Mouse (Mus musculus) heart, embryonic 15.5 days (tissue): Measurements from ENCODE around the gene Gm29609. TPM values are rescaled to one million over a fixed set of nuclear protein-coding genes. Genes with fewer than 3 reads are reported as not detected.
"Not testable (repeated sequence)": the region's sequence is repeated elsewhere in the genome, so short reads cannot be mapped to it uniquely, and the experiment has no call there.

Experiments
- ATAC-seq: fragments of 200-750 bp; cut with Nextera tagmentation; replicated peaks from 2 replicates; pipeline ENCODE4 v1.8.0; 2017; ENCODE audit warnings: low read depth, moderate TSS enrichment; ENCODE audit not compliant: insufficient number of reproducible peaks, insufficient read depth, low FRiP score
- H3K27ac ChIP-seq: fragments of 300-500 bp; sonication (generic); 2 replicates; pipeline ENCODE4 v1.5.1; 2015; ENCODE audit warnings: mild to moderate bottlenecking, inconsistent platforms
- H3K27me3 ChIP-seq: fragments of 300-500 bp; sonication (generic); 2 replicates; pipeline ENCODE4 v1.6.1; 2015; ENCODE audit warnings: inconsistent platforms
- H3K36me3 ChIP-seq: fragments of 300-500 bp; sonication (generic); 2 replicates; pipeline ENCODE4 v1.6.1; 2015; ENCODE audit warnings: mild to moderate bottlenecking, inconsistent platforms
- H3K4me1 ChIP-seq: fragments of 300-500 bp; sonication (generic); replicated peaks from 2 replicates; pipeline ENCODE4 v1.6.1; 2015; ENCODE audit warnings: inconsistent platforms
- H3K4me2 ChIP-seq: fragments of 300-500 bp; sonication (generic); 2 replicates; pipeline ENCODE4 v1.6.1; 2015; ENCODE audit warnings: inconsistent platforms, mild to moderate bottlenecking, moderate library complexity
- H3K4me3 ChIP-seq: fragments of 300-500 bp; sonication (generic); 2 replicates; pipeline ENCODE4 v1.5.1; 2015; ENCODE audit warnings: mild to moderate bottlenecking, inconsistent platforms
- H3K9ac ChIP-seq: fragments of 300-500 bp; sonication (generic); 2 replicates; pipeline ENCODE4 v1.6.1; 2015; ENCODE audit warnings: mild to moderate bottlenecking, inconsistent platforms
- H3K9me3 ChIP-seq: fragments of 300-500 bp; sonication (generic); replicated peaks from 2 replicates; pipeline ENCODE4 v1.6.1; 2016; ENCODE audit warnings: inconsistent platforms
- WGBS: fragments of 180-500 bp; shearing (Covaris S2); methylation state at CpG from one replicate; pipeline ENCODE4 v1.1.7; 2015; ENCODE audit warnings: mixed read lengths; 5-methylcytosine and 5-hydroxymethylcytosine counted together
- polyA plus RNA-seq: library from polyadenylated mRNA; unstranded; fragments of >200 nt; fragmentation: Nextera tagmentation; extraction: Ambion mirVana; gene quantifications from 2 replicates; pipeline ENCODE4 v1.2.1, GENCODE M21; 2015

Gene Gm29609
- 0.63 and 2.1 TPM in 2 replicates for polyA plus RNA-seq

GRCm38 (mm10) chr5:31179766-31180630 is at the start of gene Gm29609, which contains the start of gene Gtf3c2:
Gene Gm29609 (minus strand): TSS chr5:31179911.
Gene Gtf3c2 (minus strand): TSS chr5:31180144.
- Histone ChIP-seq H3K27me3 (no peaks in the 10 kb centered on the region), H3K9me3 (no peaks in the 10 kb centered on the region), H3K27ac (peak within 1 kb of the TSS; percentile 97), H3K4me3 (peak within 1 kb of the TSS; percentile 84), H3K4me1 (peaks cover 12% of the 10 kb centered on the region), H3K4me2 (peak within 1 kb of the TSS; percentile 82), H3K9ac (peak within 1 kb of the TSS; percentile 62), H3K36me3 (no peaks in the 10 kb centered on the region)
- ATAC-seq: peak; percentile 97
- WGBS: under 1% methylated on average over 59 of the region's 59 CpGs

GRCm38 (mm10) chr5:31226641-31227040 is 46.9 kb upstream of the Gm29609 start:
- no peak overlapping the region for H3K4me2 ChIP-seq
- no peaks in the 10 kb centered on the region for H3K9me3 ChIP-seq
- no peaks in the 10 kb centered on the region for H3K4me1 ChIP-seq
- no peak overlapping the region for H3K9ac ChIP-seq
- 68% methylated on average over 1 of the region's 1 CpGs for WGBS
- ATAC-seq: no peak
- no peaks in the 10 kb centered on the region for H3K36me3 ChIP-seq
- H3K4me3 ChIP-seq: no peak overlapping the region
- no peak overlapping the region for H3K27ac ChIP-seq
- no peaks in the 10 kb centered on the region for H3K27me3 ChIP-seq

GRCm38 (mm10) chr5:31222696-31223095 is 43.0 kb upstream of the Gm29609 start:
- Histone ChIP-seq H3K27ac (no peak overlapping the region), H3K4me1 (peaks cover 17% of the 10 kb centered on the region), H3K9me3 (no peaks in the 10 kb centered on the region), H3K36me3 (no peaks in the 10 kb centered on the region), H3K9ac (no peak overlapping the region), H3K27me3 (no peaks in the 10 kb centered on the region), H3K4me2 (no peak overlapping the region), H3K4me3 (no peak overlapping the region)
- 88% methylated on average over 9 of the region's 9 CpGs for WGBS
- no peak for ATAC-seq

- Histone ChIP-seq H3K4me3 (peak overlapping the region; percentile 97), H3K9me3 (no peaks in the 10 kb centered on the region), H3K27me3 (no peaks in the 10 kb centered on the region), H3K36me3 (no peaks in the 10 kb centered on the region), H3K27ac (peak overlapping the region; percentile 85), H3K9ac (peak overlapping the region; percentile 96), H3K4me2 (peak overlapping the region; percentile 80), H3K4me1 (peaks cover 17% of the 10 kb centered on the region)
- 18% methylated on average over 11 of the region's 11 CpGs for WGBS
- ATAC-seq: no peak
These were observed 41.7 kb upstream of the Gm29609 start for GRCm38 (mm10) chr5:31221304-31221945.

- Histone ChIP-seq H3K27ac (peak within 1 kb of the TSS; percentile 93), H3K4me2 (peak within 1 kb of the TSS; percentile 80), H3K4me3 (peak within 1 kb of the TSS; percentile 97), H3K4me1 (peaks cover 17% of the 10 kb centered on the region), H3K9ac (peak within 1 kb of the TSS; percentile 96), H3K36me3 (no peaks in the 10 kb centered on the region), H3K9me3 (no peaks in the 10 kb centered on the region), H3K27me3 (no peaks in the 10 kb centered on the region)
- under 1% methylated on average over 70 of the region's 70 CpGs for WGBS
- ATAC-seq: peak; percentile 97
These were observed 41.0 kb upstream of the Gm29609 start, which contains the start of gene Ppm1g for GRCm38 (mm10) chr5:31220448-31221303. Gene Ppm1g (minus strand): TSS chr5:31220687.

GRCm38 (mm10) chr5:31219911-31220447 is 40.3 kb upstream of the Gm29609 start:
- H3K36me3 ChIP-seq: no peaks in the 10 kb centered on the region
- H3K4me2 ChIP-seq: peak overlapping the region; percentile 80
- peak overlapping the region; percentile 97 for H3K4me3 ChIP-seq
- H3K9ac ChIP-seq: peak overlapping the region; percentile 96
- no peaks in the 10 kb centered on the region for H3K9me3 ChIP-seq
- H3K4me1 ChIP-seq: peaks cover 17% of the 10 kb centered on the region
- peak; percentile 58 for ATAC-seq
- under 1% methylated on average over 40 of the region's 40 CpGs for WGBS
- no peaks in the 10 kb centered on the region for H3K27me3 ChIP-seq
- H3K27ac ChIP-seq: peak overlapping the region; percentile 93

- Histone ChIP-seq H3K9ac (peak overlapping the region; percentile 96), H3K4me3 (peak overlapping the region; percentile 97), H3K27ac (peak overlapping the region; percentile 93), H3K4me1 (peaks cover 17% of the 10 kb centered on the region), H3K27me3 (no peaks in the 10 kb centered on the region), H3K9me3 (no peaks in the 10 kb centered on the region), H3K4me2 (peak overlapping the region; percentile 80), H3K36me3 (no peaks in the 10 kb centered on the region)
- ATAC-seq: no peak
- 1% methylated on average over 11 of the region's 11 CpGs for WGBS
These were observed 39.8 kb upstream of the Gm29609 start for GRCm38 (mm10) chr5:31219474-31219873.

GRCm38 (mm10) chr5:31219070-31219469 is 39.4 kb upstream of the Gm29609 start:
- Histone ChIP-seq H3K4me1 (peaks cover 17% of the 10 kb centered on the region), H3K9me3 (no peaks in the 10 kb centered on the region), H3K27ac (no peak overlapping the region), H3K36me3 (no peaks in the 10 kb centered on the region), H3K9ac (no peak overlapping the region; the same call in 1 of the 2 replicates), H3K4me2 (peak overlapping the region; percentile 80), H3K4me3 (peak overlapping the region; percentile 97), H3K27me3 (no peaks in the 10 kb centered on the region)
- 3% methylated on average over 2 of the region's 2 CpGs for WGBS
- ATAC-seq: no peak

GRCm38 (mm10) chr5:31218294-31218693 is 38.6 kb upstream of the Gm29609 start:
- Histone ChIP-seq H3K9me3 (no peaks in the 10 kb centered on the region), H3K4me1 (peaks cover 17% of the 10 kb centered on the region), H3K4me3 (no peak overlapping the region), H3K9ac (no peak overlapping the region), H3K27me3 (no peaks in the 10 kb centered on the region), H3K27ac (no peak overlapping the region), H3K4me2 (no peak overlapping the region), H3K36me3 (no peaks in the 10 kb centered on the region)
- ATAC-seq: no peak
- WGBS: 43% methylated on average over 7 of the region's 7 CpGs

GRCm38 (mm10) chr5:31216554-31216953 is 36.8 kb upstream of the Gm29609 start:
- H3K9me3 ChIP-seq, H3K27ac ChIP-seq, H3K27me3 ChIP-seq, H3K4me3 ChIP-seq, H3K9ac ChIP-seq, H3K36me3 ChIP-seq, H3K4me2 ChIP-seq, ATAC-seq: not testable (repeated sequence)
- H3K4me1 ChIP-seq: peaks cover 17% of the 10 kb centered on the region
- 89% methylated on average over 6 of the region's 6 CpGs for WGBS
